17 mouse cellular contexts compared by ENCODE assay signal in the genomic region with DNA sequence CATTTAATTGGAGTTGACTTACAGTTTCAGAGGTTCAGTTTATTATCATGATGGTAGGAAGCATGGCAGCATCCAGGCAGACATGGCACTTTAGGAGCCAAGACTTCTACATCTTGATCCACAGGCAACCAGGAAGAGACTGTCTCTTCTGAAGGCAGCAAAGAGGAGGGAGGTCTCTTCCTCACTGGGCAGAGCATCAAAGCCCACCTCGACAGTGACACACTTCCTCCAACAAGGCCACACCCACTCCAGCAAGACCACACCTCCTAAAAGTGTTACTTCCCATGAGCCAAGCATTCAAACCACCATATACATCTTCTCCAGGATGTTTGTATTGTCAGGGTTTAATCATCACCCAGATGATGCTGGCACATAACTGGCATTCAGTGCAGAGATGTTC.
A peak's percentile ranks its signal among the peaks of the same experiment; 100 is the strongest.
DNase-seq lines count a peak whose midpoint lies in the region; ATAC-seq lines count a peak whose summit lies in the region.
"Had no signal": no experiment of that assay in that cellular context is flagged by ENCODE, and none has a peak within 500 bp of the region (broad histone marks: within the 10 kb centered on the region; RNA-seq: fewer than 3 reads in every experiment).

No protein-coding gene starts in this region.

- no peaks in the 10 kb centered on the region for H3K4me1 ChIP-seq in kidney, embryonic 14.5 days (ENCODE audit: control insufficient read depth, insufficient read depth, low read length)
- H3K4me1 ChIP-seq: forebrain, embryonic 15.5 days; midbrain, embryonic 12.5 days had no signal

- H3K9ac ChIP-seq in kidney, embryonic 14.5 days (ENCODE audit: low read depth, low read length) = no peak overlapping the region
- H3K9ac ChIP-seq: forebrain, embryonic 15.5 days; lung, embryonic 14.5 days; midbrain, embryonic 12.5 days had no signal

- no peak overlapping the region for H3K4me3 ChIP-seq in kidney, embryonic 14.5 days (ENCODE audit: low read length)
- H3K4me3 ChIP-seq: forebrain, embryonic 15.5 days; gastrocnemius, adult 2 months; heart, embryonic 10.5 days; midbrain, embryonic 12.5 days had no signal

- peak; percentile 78 for ATAC-seq in CD4-positive, CD25-positive, alpha-beta regulatory T cell, adult 4 months
- ATAC-seq in hematopoietic stem cell, adult 5-6 weeks (replicated peaks in 1 of 2; ENCODE audit: insufficient read depth in 1 of 2, low FRiP score in 2 of 2, low TSS enrichment in 1 of 2, low read depth in 1 of 2, poor library complexity in 2 of 2, severe bottlenecking in 2 of 2) = peak; percentile 24 to 32; a peak in 1 of 4 replicates
- ATAC-seq in kidney, embryonic 14.5 days (ENCODE audit: low FRiP score, low TSS enrichment) = no peak
- ATAC-seq: forebrain, embryonic 15.5 days had no signal

- H3K4me2 ChIP-seq in kidney, embryonic 14.5 days (replicated peaks; ENCODE audit: low read depth, low read length) = no peak overlapping the region
- H3K4me2 ChIP-seq: forebrain, embryonic 15.5 days; lung, embryonic 14.5 days; midbrain, embryonic 12.5 days had no signal

- H3K36me3 ChIP-seq in kidney, embryonic 14.5 days (ENCODE audit: control insufficient read depth, insufficient read depth, low read length) = no peaks in the 10 kb centered on the region
- H3K36me3 ChIP-seq: forebrain, embryonic 15.5 days; heart, embryonic 10.5 days; midbrain, embryonic 12.5 days had no signal

- H3K27me3 ChIP-seq in kidney, embryonic 14.5 days (ENCODE audit: control insufficient read depth, insufficient read depth, low read length) = no peaks in the 10 kb centered on the region
- H3K27me3 ChIP-seq: forebrain, embryonic 15.5 days; midbrain, embryonic 12.5 days had no signal

- no peaks in the 10 kb centered on the region for H3K9me3 ChIP-seq in kidney, embryonic 14.5 days (ENCODE audit: control insufficient read depth, low read length)
- H3K9me3 ChIP-seq: forebrain, embryonic 15.5 days; heart, embryonic 10.5 days had no signal

- WGBS in kidney, embryonic 14.5 days = 74% methylated on average over 1 of the region's 1 CpGs

- DNase-seq in thymus, postnatal 14 days = peak; percentile 30
- no peak for DNase-seq in thymus, adult 18-20 months
- no peak for DNase-seq in Muller cell, postnatal 12 days (ENCODE audit: inconsistent ontology term)
- DNase-seq in layer of hippocampus, postnatal 14 days (ENCODE audit: low spot score in 2 of 2) = no peak
- DNase-seq: cerebellum, adult 9-11 months; gastrocnemius, adult 2 months; heart, postnatal 36 days; kidney, postnatal 10 days; lung, embryonic 14.5 days; right cerebral cortex, adult 18-20 months; spleen, adult 18-20 months had no signal

- H3K27ac ChIP-seq in kidney, embryonic 14.5 days (ENCODE audit: low read depth, low read length) = no peak overlapping the region
- H3K27ac ChIP-seq: forebrain, embryonic 15.5 days; gastrocnemius, adult 2 months; heart, embryonic 10.5 days; midbrain, embryonic 12.5 days had no signal
